Comparison of ENCODE assay signal across 28 mouse cellular contexts in the genomic region with DNA sequence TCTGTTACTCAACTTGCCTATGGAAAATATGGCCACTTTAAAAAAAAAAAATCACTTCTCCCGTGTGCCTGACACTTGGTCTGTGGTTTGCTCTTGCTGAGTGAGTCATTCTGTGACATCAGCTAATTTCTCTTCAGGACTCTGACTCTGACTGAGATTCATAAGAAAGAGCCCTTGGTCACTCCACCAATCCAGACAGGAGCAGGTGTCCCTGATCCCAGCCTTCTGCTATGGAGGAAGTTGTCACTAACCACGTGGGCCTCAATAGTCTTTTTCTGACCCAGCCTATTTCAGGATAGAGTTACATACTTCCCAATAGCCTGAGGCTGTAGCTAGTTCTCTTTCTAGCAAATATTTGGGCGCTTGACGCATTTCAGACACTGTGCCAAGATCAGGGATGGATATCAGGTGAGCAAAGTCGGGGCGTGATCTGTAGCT.
DNase-seq lines count a peak whose midpoint lies in the region; ATAC-seq and TF ChIP-seq lines count a peak whose summit lies in the region.
"Had no signal": no experiment of that assay in that cellular context is flagged by ENCODE, and none has a peak within 500 bp of the region (broad histone marks: within the 10 kb centered on the region; RNA-seq: fewer than 3 reads in every experiment).

No protein-coding gene starts in this region.

- 63% methylated on average over 6 of the region's 6 CpGs for WGBS in lung, embryonic 14.5 days
- WGBS in limb, embryonic 10.5 days, result 90% methylated on average over 6 of the region's 6 CpGs

- H3K9me3 ChIP-seq in lung, embryonic 14.5 days (ENCODE audit: low read depth, low read length), result no peaks in the 10 kb centered on the region
- no peaks in the 10 kb centered on the region for H3K9me3 ChIP-seq in limb, embryonic 10.5 days (replicated peaks)
- H3K9me3 ChIP-seq: embryonic facial prominence, embryonic 13.5 days; heart, embryonic 12.5 days; hindbrain, embryonic 15.5 days; liver, embryonic 15.5 days; lung, embryonic 15.5 days; midbrain, embryonic 13.5 days; stomach, embryonic 15.5 days had no signal

- no peak overlapping the region for H3K9ac ChIP-seq in lung, embryonic 14.5 days
- H3K9ac ChIP-seq: embryonic facial prominence, embryonic 13.5 days; heart, embryonic 12.5 days; hindbrain, embryonic 15.5 days; liver, embryonic 15.5 days; lung, embryonic 15.5 days; midbrain, embryonic 13.5 days; stomach, embryonic 15.5 days had no signal

- no peaks in the 10 kb centered on the region for H3K27me3 ChIP-seq in lung, embryonic 14.5 days (ENCODE audit: insufficient read depth, low read length)
- no peaks in the 10 kb centered on the region for H3K27me3 ChIP-seq in limb, embryonic 10.5 days (ENCODE audit: low read depth, poor library complexity, severe bottlenecking)
- H3K27me3 ChIP-seq: embryonic facial prominence, embryonic 13.5 days; heart, embryonic 12.5 days; hindbrain, embryonic 15.5 days; liver, embryonic 15.5 days; lung, embryonic 15.5 days; midbrain, embryonic 13.5 days; stomach, embryonic 15.5 days had no signal

- H3K36me3 ChIP-seq in lung, embryonic 14.5 days (ENCODE audit: insufficient read depth), result no peaks in the 10 kb centered on the region
- H3K36me3 ChIP-seq in limb, embryonic 10.5 days, result no peaks in the 10 kb centered on the region
- H3K36me3 ChIP-seq: embryonic facial prominence, embryonic 13.5 days; heart, embryonic 12.5 days; hindbrain, embryonic 15.5 days; liver, embryonic 15.5 days; lung, embryonic 15.5 days; midbrain, embryonic 13.5 days; stomach, embryonic 15.5 days had no signal

- H3K4me1 ChIP-seq in lung, embryonic 14.5 days (ENCODE audit: insufficient read depth), result no peaks in the 10 kb centered on the region
- H3K4me1 ChIP-seq in limb, embryonic 10.5 days, result peaks cover 13% of the 10 kb centered on the region
- H3K4me1 ChIP-seq: embryonic facial prominence, embryonic 13.5 days; heart, embryonic 12.5 days; hindbrain, embryonic 15.5 days; liver, embryonic 15.5 days; lung, embryonic 15.5 days; stomach, embryonic 15.5 days had no signal

- no peak overlapping the region for H3K4me2 ChIP-seq in lung, embryonic 14.5 days
- H3K4me2 ChIP-seq: embryonic facial prominence, embryonic 13.5 days; heart, embryonic 12.5 days; hindbrain, embryonic 15.5 days; liver, embryonic 15.5 days; lung, embryonic 15.5 days; midbrain, embryonic 13.5 days; stomach, embryonic 15.5 days had no signal

- H3K27ac ChIP-seq in lung, embryonic 14.5 days (ENCODE audit: low read depth), result no peak overlapping the region
- H3K27ac ChIP-seq in limb, embryonic 10.5 days, result no peak overlapping the region
- H3K27ac ChIP-seq: embryonic facial prominence, embryonic 13.5 days; heart, adult 2 months; hindbrain, embryonic 15.5 days; liver, embryonic 15.5 days; lung, embryonic 15.5 days; macrophage; midbrain, embryonic 13.5 days; stomach, embryonic 15.5 days had no signal

- no peak overlapping the region for H3K4me3 ChIP-seq in lung, embryonic 14.5 days (ENCODE audit: low read depth, low read length)
- no peak overlapping the region for H3K4me3 ChIP-seq in limb, embryonic 10.5 days
- H3K4me3 ChIP-seq: embryonic facial prominence, embryonic 13.5 days; erythroblast, embryonic 14.5 days; heart, adult 2 months; heart, embryonic 12.5 days; hindbrain, embryonic 15.5 days; liver, embryonic 15.5 days; lung, embryonic 15.5 days; midbrain, embryonic 13.5 days; stomach, embryonic 15.5 days had no signal

- DNase-seq in lung, embryonic 14.5 days, result no peak
- DNase-seq in lung, postnatal 14 days, result no peak
- DNase-seq in MN1 (ENCODE audit: low spot score) (peak; percentile 84), adipocyte (ENCODE audit: low spot score) (no peak)
- peak; percentile 23 for DNase-seq in limb, embryonic 10.5 days (ENCODE audit: low spot score)
- DNase-seq in cerebellum, adult 9-10 months, result no peak
- DNase-seq in adrenal gland, postnatal 14 days, result no peak
- DNase-seq: adrenal gland, postnatal 25 days; B cell, adult 2 months; cerebellum, adult 18-20 months; cerebellum, postnatal 14 days; heart, adult 2 months; kidney, adult 11 months; kidney, postnatal 14 days; layer of hippocampus, adult 9-11 months; right cerebral cortex, postnatal 14 days; thymus, postnatal 14 days had no signal

- peak; percentile 41; the same call in 1 of the 2 replicates for ATAC-seq in lung, embryonic 14.5 days (ENCODE audit: insufficient read depth)
- ATAC-seq: forebrain, embryonic 16.5 days; inflammation-experienced regulatory T-cells, adult 6 months; midbrain, embryonic 13.5 days had no signal

- no peak for TF ChIP-seq CTCF in lung, embryonic 14.5 days (IDR thresholded peaks at IDR 0.05; ENCODE audit: low read depth)

Comparison
In these comparisons a context has a peak if more than half of its experiments do, and no peak if none do; other contexts are left out.
1. DNase-seq: peak in MN1 (single experiment) and limb, embryonic 10.5 days (single experiment); none in lung, embryonic 14.5 days (single experiment), lung, postnatal 14 days (single experiment), cerebellum, adult 9-10 months (single experiment), adrenal gland, postnatal 14 days (single experiment) and adipocyte (single experiment).